In genomic region chr12:69982874-69983273, GRCm38 (mm10) we compare ENCODE assay signal across 10 mouse cellular contexts. TPM values are rescaled to one million over a fixed set of nuclear protein-coding genes. Genes with fewer than 3 reads are reported as not detected.
DNase-seq lines count a peak whose midpoint lies in the region; ATAC-seq and TF ChIP-seq lines count a peak whose summit lies in the region.
"Had no signal": no experiment of that assay in that cellular context is flagged by ENCODE, and none has a peak within 500 bp of the region (broad histone marks: within the 10 kb centered on the region; RNA-seq: fewer than 3 reads in every experiment).

No protein-coding gene starts in this region.

- no peak overlapping the region for H3K27ac ChIP-seq in liver, embryonic 14.5 days
- no peak overlapping the region for H3K27ac ChIP-seq in liver, embryonic 12.5 days

- no peak overlapping the region for H3K4me3 ChIP-seq in liver, embryonic 14.5 days (ENCODE audit: insufficient read depth in 1 of 2, low read depth in 2 of 2, low read length in 2 of 2)
- no peak overlapping the region for H3K4me3 ChIP-seq in liver, embryonic 12.5 days
- H3K4me3 ChIP-seq: myocyte had no signal

- peak; percentile 55 for DNase-seq in embryo, embryonic 10 days (ENCODE audit: low spot score)
- DNase-seq in embryo, embryonic 9.5 days (ENCODE audit: extremely low spot score): no peak
- no peak for DNase-seq in liver, embryonic 14.5 days (ENCODE audit: low read depth in 3 of 3, low spot score in 3 of 3)
- DNase-seq in NIH3T3 (ENCODE audit: low read depth): peak; percentile 41
- DNase-seq in naive thymus-derived CD4-positive, alpha-beta T cell, adult 2 months (ENCODE audit: low read depth): peak; percentile 50
- no peak for DNase-seq in spleen, adult 12 weeks (ENCODE audit: low spot score)
- no peak for DNase-seq in layer of hippocampus, adult 11-12 months (ENCODE audit: low spot score)
- DNase-seq: gastrocnemius, postnatal 36 days had no signal

- no peaks in the 10 kb centered on the region for H3K27me3 ChIP-seq in liver, embryonic 14.5 days (ENCODE audit: control insufficient read depth, insufficient read depth, low read length)
- H3K27me3 ChIP-seq in liver, embryonic 12.5 days (replicated peaks): no peaks in the 10 kb centered on the region

- no peaks in the 10 kb centered on the region for H3K9me3 ChIP-seq in liver, embryonic 14.5 days (ENCODE audit: control insufficient read depth, low read length)
- no peaks in the 10 kb centered on the region for H3K9me3 ChIP-seq in liver, embryonic 12.5 days (replicated peaks)

- H3K9ac ChIP-seq in liver, embryonic 14.5 days (replicated peaks): no peak overlapping the region
- no peak overlapping the region for H3K9ac ChIP-seq in liver, embryonic 12.5 days

- TF ChIP-seq EP300 in liver, embryonic 14.5 days (IDR thresholded peaks at IDR 0.05; ENCODE audit: low read depth): no peak

- peaks cover 38% of the 10 kb centered on the region for H3K36me3 ChIP-seq in liver, embryonic 14.5 days (replicated peaks; ENCODE audit: control insufficient read depth, insufficient read depth, low read depth)
- peaks cover 59% of the 10 kb centered on the region for H3K36me3 ChIP-seq in liver, embryonic 12.5 days

- peak; percentile 53; the same call in 1 of the 2 replicates for TF ChIP-seq CTCF in liver, embryonic 14.5 days (IDR thresholded peaks at IDR 0.05; ENCODE audit: low read depth)

- peaks cover 5 to 8% of the 10 kb centered on the region in 2 experiments; a peak in 3 of 4 replicates for H3K4me1 ChIP-seq in liver, embryonic 14.5 days (replicated peaks; ENCODE audit: control insufficient read depth in 2 of 2, insufficient read depth in 2 of 2, low read length in 1 of 2)
- peaks cover 59% of the 10 kb centered on the region for H3K4me1 ChIP-seq in liver, embryonic 12.5 days

- no peak for ATAC-seq in liver, embryonic 14.5 days (ENCODE audit: insufficient read depth)
- no peak for ATAC-seq in liver, embryonic 12.5 days

- no peak overlapping the region for H3K4me2 ChIP-seq in liver, embryonic 14.5 days (ENCODE audit: low read depth)
- H3K4me2 ChIP-seq in liver, embryonic 12.5 days: no peak overlapping the region

- 76% methylated on average over 5 of the region's 5 CpGs for WGBS in liver, embryonic 14.5 days (ENCODE audit: insufficient replicate concordance)
- 80% methylated on average over 5 of the region's 5 CpGs for WGBS in liver, embryonic 12.5 days (ENCODE audit: insufficient replicate concordance)

RNA-seq across cellular contexts. Expression of gene Sav1, which starts 3.9 kb away (rescaled TPM):
- polyA plus RNA-seq in liver, embryonic 14.5 days (2012; rRNA removed): 14.2 and 18.8 TPM in 2 replicates
- 4.3 and 5.6 TPM in 2 replicates for polyA plus RNA-seq in liver, embryonic 14.5 days (2014; fragmentation: Nextera tagmentation; extraction: Ambion mirVana)
- polyA plus RNA-seq in liver, embryonic 12.5 days (2016; fragmentation: Nextera tagmentation; extraction: Ambion mirVana): 7.7 and 8.2 TPM in 2 replicates

Comparison
In these comparisons a context has a peak if more than half of its experiments do, and no peak if none do; other contexts are left out.
1. DNase-seq: peak in embryo, embryonic 10 days (single experiment), NIH3T3 (single experiment) and naive thymus-derived CD4-positive, alpha-beta T cell, adult 2 months (single experiment); none in embryo, embryonic 9.5 days (single experiment), liver, embryonic 14.5 days (0 of 3), spleen, adult 12 weeks (single experiment) and layer of hippocampus, adult 11-12 months (single experiment).